Mouse (Mus musculus) cerebellum, postnatal 25 days (tissue): Measurements from ENCODE around the gene ccdc198.
A peak's percentile ranks its signal among the peaks of the same experiment; 100 is the strongest.

ENCODE experiments used
- DNase-seq, 2 experiments: peaks; one replicate each; pipeline ENCODE4 v3.0.0; 2021; ENCODE audit warnings: mixed read lengths in 2 of 2

Gene ccdc198

DNA sequence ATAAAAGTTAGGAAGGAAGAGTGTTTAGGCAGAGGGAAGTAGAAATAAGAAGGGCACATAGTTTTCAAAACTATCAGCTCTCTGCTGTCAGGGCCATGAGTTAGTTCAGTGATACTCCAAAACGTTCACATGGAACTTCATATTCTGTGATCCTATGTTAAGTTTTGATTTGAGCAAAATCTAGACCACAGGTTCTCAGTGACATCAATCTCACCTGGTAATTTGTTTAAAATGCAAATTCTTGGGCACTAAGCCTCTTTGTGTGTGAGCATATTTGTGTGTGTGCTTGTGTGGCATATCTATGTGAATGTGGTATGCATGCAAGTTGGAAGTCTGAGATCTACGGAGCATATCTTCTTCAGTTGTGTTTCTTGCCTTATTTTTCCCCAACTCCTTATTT lies 59.0 kb downstream of the ccdc198 start:
- no peak for DNase-seq

GRCm38 (mm10) chr14:49179736-49180135 lies 65.5 kb downstream of the ccdc198 start:
- DNase-seq: no peak

DNA sequence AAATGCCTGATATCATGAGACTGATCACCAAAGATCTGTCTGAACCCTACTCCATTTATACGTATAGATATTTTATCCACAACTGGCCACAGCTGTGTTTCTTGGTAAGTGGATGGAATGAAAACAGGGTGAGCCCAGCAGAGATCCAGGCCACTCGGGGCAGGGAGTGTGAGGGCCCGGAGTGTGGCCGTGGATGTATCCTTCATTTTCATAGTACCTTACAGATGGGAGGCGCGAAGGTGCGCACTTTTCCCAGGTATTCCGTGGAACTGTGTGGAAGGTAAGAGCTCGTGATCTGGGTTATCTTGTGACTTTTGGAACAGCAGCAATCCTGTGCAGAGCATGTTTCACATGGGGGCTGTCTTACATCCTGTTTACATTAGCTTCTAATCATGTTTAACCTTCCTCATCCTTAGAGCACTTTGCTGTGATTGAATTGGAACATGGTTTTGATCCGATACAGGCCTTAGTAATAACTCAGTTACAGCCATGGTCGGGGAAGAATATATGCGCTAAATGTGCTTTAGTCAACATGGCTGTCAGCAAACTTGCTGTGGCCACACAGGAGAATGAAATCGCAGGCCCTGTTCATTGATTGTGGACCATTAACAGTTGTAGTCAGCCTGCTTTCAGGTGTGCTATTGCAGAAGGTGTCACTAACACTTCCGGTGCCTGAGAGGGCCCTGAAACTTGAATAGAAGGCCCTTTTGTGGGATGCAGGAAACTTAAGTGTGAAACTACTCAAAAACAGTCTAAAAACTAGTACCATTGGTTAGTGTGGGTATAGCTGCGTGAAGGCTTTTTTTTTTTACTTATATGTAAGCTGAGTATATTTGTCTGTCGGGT lies 71.8 kb downstream of the ccdc198 start:
- peak; percentile 11 to 14 for DNase-seq

- no peak for DNase-seq
Observed at GRCm38 (mm10) chr14:49172582-49172988, 72.7 kb downstream of the ccdc198 start.

GRCm38 (mm10) chr14:49171867-49172581 lies 73.2 kb downstream of the ccdc198 start, which contains the start of gene Naa30:
TSS of gene Naa30 (plus strand) at chr14:49172226.
- DNase-seq: peak; percentile 95 to 97

- DNase-seq: peak in 1 of 2 experiments; percentile 8
Observed at GRCm38 (mm10) chr14:49171286-49171685, 74.0 kb downstream of the ccdc198 start.
